Mouse (Mus musculus): ENCODE results near the gene Rasgrf1. TPM values are rescaled to one million over a fixed set of nuclear protein-coding genes. Genes with fewer than 3 reads are reported as not detected.

Rasgrf1 gene
- total and polyA plus RNA-seq, 3 experiments, result not detected

DNA sequence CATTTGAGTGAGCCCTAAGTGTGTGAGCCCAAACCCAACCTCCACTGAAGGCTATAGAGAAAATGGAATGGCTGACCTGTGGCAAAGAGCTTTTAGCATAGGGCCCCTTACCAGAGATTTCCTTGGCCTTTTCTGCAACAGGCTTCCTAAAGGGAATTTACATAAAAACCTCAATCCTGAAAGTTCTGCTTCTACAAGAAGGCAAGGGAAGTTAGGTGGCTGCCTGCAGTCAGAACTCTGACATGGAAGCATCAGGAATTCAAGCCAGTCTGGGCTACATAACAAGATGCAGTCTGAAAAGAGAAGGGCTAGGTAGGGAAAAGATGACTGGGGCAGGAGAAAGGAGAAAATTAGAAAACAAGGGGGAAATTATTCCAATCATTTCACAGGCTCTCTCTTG lies 1.8 kb upstream of the Rasgrf1 start:
- H3K9me3 ChIP-seq (replicated peaks; ENCODE audit: low read length), result peaks cover 13% of the 10 kb centered on the region
- no peak overlapping the region for H3K27ac ChIP-seq (ENCODE audit: insufficient read depth, low read depth)
- DNase-seq (ENCODE audit: extremely low read depth), result no peak
- no peaks in the 10 kb centered on the region for H3K27me3 ChIP-seq (replicated peaks)
- no peak overlapping the region for H3K4me3 ChIP-seq (replicated peaks in 1 of 3; ENCODE audit: low read depth in 2 of 3, low read length in 2 of 3, poor library complexity in 1 of 3)
- H3K4me2 ChIP-seq (ENCODE audit: insufficient read depth, low read depth, poor library complexity, severe bottlenecking), result no peak overlapping the region
- no peak for TF ChIP-seq MYC (IDR thresholded peaks at IDR 0.05; ENCODE audit: low read depth, low read length)
- no peak for TF ChIP-seq ELF1 (IDR thresholded peaks at IDR 0.05; ENCODE audit: low read depth, low read length)
- no peak for TF ChIP-seq HCFC1 (IDR thresholded peaks at IDR 0.05; ENCODE audit: low read depth, low read length)
- in situ Hi-C loops (cut with MboI; ENCODE audit: low pct_ligation_motif_present, low pct_unique_long_range_greater_than_20kb, low sequenced_read_pairs), result no loop called here
- no peaks in the 10 kb centered on the region for H3K36me3 ChIP-seq (replicated peaks in 1 of 2; ENCODE audit: control insufficient read depth in 1 of 2, insufficient read depth in 1 of 2, low read length in 1 of 2)
- no peak overlapping the region for H3K9ac ChIP-seq (ENCODE audit: insufficient read depth, low read depth)
- peaks cover 4 to 19% of the 10 kb centered on the region in 2 experiments; a peak in 3 of 4 replicates for H3K4me1 ChIP-seq (ENCODE audit: control insufficient read depth in 1 of 2, insufficient read depth in 2 of 2)
- no peaks in the 10 kb centered on the region for H3K79me2 ChIP-seq (replicated peaks; ENCODE audit: control insufficient read depth, extremely low read depth, insufficient read depth, poor library complexity, severe bottlenecking)
- dilution Hi-C loops (cut with MboI; ENCODE audit: extremely low pct_ligation_motif_present, extremely low pct_unique_long_range_greater_than_20kb, low sequenced_read_pairs), result no loop called here

DNA sequence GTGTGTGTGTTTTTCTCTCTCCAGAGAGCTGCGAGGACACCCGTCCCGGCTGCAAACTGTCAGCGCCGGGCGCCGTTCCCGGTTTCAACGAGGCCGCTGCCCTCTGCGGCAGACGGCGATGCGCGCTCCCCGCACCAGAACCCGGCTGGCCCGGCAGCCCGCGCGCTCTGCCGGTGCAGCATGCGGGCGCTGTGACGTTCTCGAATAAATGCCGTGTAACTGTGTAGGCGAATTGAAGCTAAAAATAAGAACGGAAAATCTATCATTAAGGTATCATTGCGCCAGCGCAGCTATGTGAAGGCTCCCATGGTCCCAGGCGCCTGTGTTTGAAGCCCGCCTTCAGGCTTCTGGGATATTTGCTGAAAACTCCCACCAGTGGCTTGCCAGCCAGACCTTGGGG lies 1.1 kb upstream of the Rasgrf1 start:
- H3K4me1 ChIP-seq (ENCODE audit: control insufficient read depth in 1 of 2, insufficient read depth in 2 of 2), result peaks cover 4 to 21% of the 10 kb centered on the region in 2 experiments; a peak in 3 of 4 replicates
- peaks cover 2% of the 10 kb centered on the region for H3K27me3 ChIP-seq (replicated peaks)
- peaks cover 13% of the 10 kb centered on the region for H3K9me3 ChIP-seq (replicated peaks; ENCODE audit: low read length)
- DNase-seq (ENCODE audit: extremely low read depth), result no peak
- TF ChIP-seq CHD1 (IDR thresholded peaks at IDR 0.05; ENCODE audit: low read depth, low read length) (no peak), POLR2A (IDR thresholded peaks at IDR 0.05; ENCODE audit: low read depth, low read length) (no peak), MAFK (IDR thresholded peaks at IDR 0.05; ENCODE audit: insufficient replicate concordance, low read length) (no peak), MYC (IDR thresholded peaks at IDR 0.05; ENCODE audit: low read depth, low read length) (no peak), ZNF384 (IDR thresholded peaks at IDR 0.05; ENCODE audit: low read depth, low read length) (no peak), TCF12 (IDR thresholded peaks at IDR 0.05; ENCODE audit: low read depth, low read length) (no peak), TBP (conservative IDR thresholded peaks at IDR 0.05; ENCODE audit: low read depth, low read length) (no peak), ZKSCAN1 (IDR thresholded peaks at IDR 0.05; ENCODE audit: borderline replicate concordance, low read depth, low read length) (no peak), PAX5 (IDR thresholded peaks at IDR 0.05; ENCODE audit: low read length) (no peak), MAX (IDR thresholded peaks at IDR 0.05; ENCODE audit: low read length) (no peak), MEF2A (IDR thresholded peaks at IDR 0.05; ENCODE audit: borderline replicate concordance, low read depth, low read length) (no peak), CHD2 (IDR thresholded peaks at IDR 0.05; ENCODE audit: low read length) (no peak), NRF1 (IDR thresholded peaks at IDR 0.05; ENCODE audit: low read depth, low read length) (no peak), IRF4 (IDR thresholded peaks at IDR 0.05; ENCODE audit: low read depth, low read length) (no peak)
- no peak overlapping the region for H3K4me2 ChIP-seq (ENCODE audit: insufficient read depth, low read depth, poor library complexity, severe bottlenecking)
- H3K79me2 ChIP-seq (replicated peaks; ENCODE audit: control insufficient read depth, extremely low read depth, insufficient read depth, poor library complexity, severe bottlenecking), result no peaks in the 10 kb centered on the region
- no peak overlapping the region for H3K27ac ChIP-seq (ENCODE audit: insufficient read depth, low read depth)
- dilution Hi-C loops (cut with MboI; ENCODE audit: extremely low pct_ligation_motif_present, extremely low pct_unique_long_range_greater_than_20kb, low sequenced_read_pairs), result no loop called here
- no peak overlapping the region for H3K9ac ChIP-seq (ENCODE audit: insufficient read depth, low read depth)
- in situ Hi-C loops (cut with MboI; ENCODE audit: low pct_ligation_motif_present, low pct_unique_long_range_greater_than_20kb, low sequenced_read_pairs), result no loop called here
- H3K4me3 ChIP-seq (replicated peaks in 1 of 3; ENCODE audit: low read depth in 2 of 3, low read length in 2 of 3, poor library complexity in 1 of 3), result no peak overlapping the region
- no peaks in the 10 kb centered on the region for H3K36me3 ChIP-seq (replicated peaks in 1 of 2; ENCODE audit: control insufficient read depth in 1 of 2, insufficient read depth in 1 of 2, low read length in 1 of 2)
